Mouse (Mus musculus) kidney, adult 2 months (tissue): ENCODE results near the gene Tmbim1. TPM values are rescaled to one million over a fixed set of nuclear protein-coding genes. Genes with fewer than 3 reads are reported as not detected.
A peak's percentile ranks its signal among the peaks of the same experiment; 100 is the strongest.

Experiments used
- DNase-seq: peaks from one replicate; pipeline ENCODE4 v3.0.0; 2021
- H3K27ac ChIP-seq: fragments of 200-500 bp; 2 replicates; pipeline ENCODE4 v1.5.1; 2012; ENCODE audit warnings: low read depth, low read length, control low read depth, inconsistent platforms; ENCODE audit not compliant: insufficient read depth
- H3K27me3 ChIP-seq: fragments of 200-500 bp; replicated peaks from 2 replicates; pipeline ENCODE4 v1.6.1; 2012; ENCODE audit warnings: mild to moderate bottlenecking, moderate library complexity, low read length, inconsistent platforms; ENCODE audit not compliant: control insufficient read depth, insufficient read depth
- H3K36me3 ChIP-seq: fragments of 200-500 bp; 2 replicates; pipeline ENCODE4 v1.6.1; 2012; ENCODE audit warnings: mild to moderate bottlenecking, moderate library complexity, low read length, inconsistent platforms; ENCODE audit not compliant: control insufficient read depth, insufficient read depth
- H3K4me1 ChIP-seq: fragments of 200-500 bp; 2 replicates; pipeline ENCODE4 v1.6.1; 2011; ENCODE audit warnings: low read length; ENCODE audit not compliant: control insufficient read depth, insufficient read depth
- H3K4me3 ChIP-seq: fragments of 200-500 bp; 2 replicates; pipeline ENCODE4 v1.5.1; 2011; ENCODE audit warnings: mild to moderate bottlenecking, low read depth, low read length, control low read depth; ENCODE audit not compliant: insufficient read depth
- CTCF ChIP-seq: fragments of 200-500 bp; conservative IDR thresholded peaks from 2 replicates; pipeline ENCODE4 v1.5.1; 2011; ENCODE audit warnings: low read depth, mild to moderate bottlenecking, control low read depth, low read length, moderate library complexity, mixed read lengths; ENCODE audit not compliant: insufficient read depth, insufficient read length
- POLR2A ChIP-seq: fragments of 200-500 bp; IDR thresholded peaks from one replicate; pipeline ENCODE4 v1.6.1; 2011; ENCODE audit warnings: low read depth, low read length, control low read depth
- WGBS: fragments of 180-500 bp; shearing (Covaris S2); methylation state at CpG from one replicate; pipeline ENCODE4 v1.1.7; 2018; 5-methylcytosine and 5-hydroxymethylcytosine counted together
- polyA plus RNA-seq: library from polyadenylated mRNA; depleted of rRNA; stranded (reverse); fragments of >200 nt; gene quantifications from 2 replicates; pipeline ENCODE4 v1.2.3, GENCODE M21; 2012

Tmbim1 gene
- polyA plus RNA-seq, 1 experiment, result 74.1 TPM

DNA sequence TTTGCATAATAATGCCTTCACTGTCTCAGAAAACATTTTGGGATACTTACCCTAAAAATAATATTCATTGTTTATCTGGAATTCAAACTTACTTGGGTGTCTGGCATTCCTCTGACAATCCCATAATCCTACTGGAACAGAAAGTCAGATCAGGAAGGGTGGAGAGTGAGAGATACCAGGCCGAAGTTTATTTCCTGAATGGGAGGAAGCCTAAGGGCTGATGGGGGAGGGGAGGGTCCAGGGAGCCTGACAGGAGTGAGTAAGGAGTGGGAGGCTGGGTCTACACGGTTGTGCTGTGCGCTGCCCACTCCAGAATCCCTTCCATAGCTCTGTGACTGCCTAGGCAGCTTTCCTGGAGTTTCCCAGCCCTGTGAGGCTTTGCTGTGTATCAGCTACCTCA is 4.3 kb upstream of the Tmbim1 start:
- Histone ChIP-seq H3K4me3 (no peak overlapping the region), H3K36me3 (no peaks in the 10 kb centered on the region), H3K27ac (peak overlapping the region; percentile 65), H3K4me1 (no peaks in the 10 kb centered on the region), H3K27me3 (no peaks in the 10 kb centered on the region)
- no peak for DNase-seq
- 33% methylated on average over 3 of the region's 3 CpGs for WGBS
- no peak for TF ChIP-seq CTCF
- no peak for TF ChIP-seq POLR2A

DNA sequence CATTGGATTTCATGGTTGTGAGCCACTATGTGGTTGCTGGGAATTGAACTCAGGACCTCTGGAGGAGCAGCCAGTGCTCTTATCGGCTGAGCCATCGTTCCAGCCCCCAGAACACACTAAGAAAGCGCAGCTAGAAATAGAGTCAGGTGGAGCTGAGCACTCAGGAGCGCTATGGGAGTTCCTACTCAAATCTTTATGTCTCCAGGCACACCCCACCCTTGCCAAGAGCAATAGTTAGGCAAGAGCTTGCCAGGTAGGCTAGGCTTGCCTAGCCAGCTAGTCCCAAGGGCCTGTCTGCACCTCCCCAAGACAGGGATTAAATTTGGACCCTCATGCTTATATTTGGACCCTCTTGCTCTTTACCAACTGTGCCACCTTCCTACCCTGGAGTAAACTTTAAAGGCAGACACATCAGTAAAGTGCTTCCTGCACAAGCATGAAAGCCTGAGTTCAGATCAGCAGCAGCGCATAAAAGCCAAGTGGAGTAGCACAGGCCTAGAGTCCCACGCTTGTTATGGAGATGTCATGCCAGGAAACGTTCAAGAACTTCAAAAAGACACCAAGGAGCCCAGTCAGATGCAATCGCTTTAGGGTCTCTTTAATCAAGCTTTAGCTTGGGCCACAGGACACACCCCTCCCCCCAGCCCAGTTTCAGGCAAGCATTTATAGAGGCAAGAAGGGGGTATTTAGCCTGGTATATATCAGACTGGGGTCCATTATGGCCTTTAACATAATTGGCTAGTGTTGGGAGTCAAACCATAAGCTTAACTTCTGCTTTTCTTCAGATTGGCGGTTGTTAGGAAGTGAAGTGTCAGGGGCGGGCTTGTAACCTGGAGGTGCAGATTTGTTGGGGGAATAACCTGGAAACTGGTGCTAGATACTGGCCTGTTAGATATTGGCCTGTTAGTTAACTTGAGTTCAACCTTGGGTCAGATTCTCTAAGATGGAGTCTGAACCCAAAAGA is 2.9 kb upstream of the Tmbim1 start:
- Histone ChIP-seq H3K27me3 (no peaks in the 10 kb centered on the region), H3K4me3 (no peak overlapping the region), H3K36me3 (no peaks in the 10 kb centered on the region), H3K27ac (no peak overlapping the region), H3K4me1 (peaks cover 3% of the 10 kb centered on the region; the same call in 1 of the 2 replicates)
- TF ChIP-seq CTCF (no peak), POLR2A (no peak)
- no peak for DNase-seq
- WGBS, result 87% methylated on average over 10 of the region's 10 CpGs

- H3K4me1 ChIP-seq, result peaks cover 6% of the 10 kb centered on the region; the same call in 1 of the 2 replicates
- H3K27me3 ChIP-seq, result no peaks in the 10 kb centered on the region
- H3K4me3 ChIP-seq, result no peak overlapping the region
- TF ChIP-seq CTCF, result no peak
- no peak for TF ChIP-seq POLR2A
- no peak overlapping the region for H3K27ac ChIP-seq
- no peaks in the 10 kb centered on the region for H3K36me3 ChIP-seq
- WGBS, result 80% methylated on average over 1 of the region's 1 CpGs
- peak; percentile 33 for DNase-seq
Measured at GRCm38 (mm10) chr1:74307146-74307545, 1.7 kb upstream of the Tmbim1 start.

- DNase-seq, result no peak
- Histone ChIP-seq H3K27me3 (no peaks in the 10 kb centered on the region), H3K4me1 (peaks cover 10% of the 10 kb centered on the region), H3K4me3 (no peak overlapping the region), H3K27ac (no peak overlapping the region), H3K36me3 (no peaks in the 10 kb centered on the region)
- TF ChIP-seq POLR2A (no peak), CTCF (no peak)
- WGBS, result 74% methylated on average over 4 of the region's 4 CpGs
Measured at GRCm38 (mm10) chr1:74304946-74305345, 476 bp downstream of the Tmbim1 start.

GRCm38 (mm10) chr1:74304339-74304790 is 1.1 kb downstream of the Tmbim1 start:
- Histone ChIP-seq H3K27me3 (no peaks in the 10 kb centered on the region), H3K27ac (peak overlapping the region; percentile 98), H3K36me3 (no peaks in the 10 kb centered on the region), H3K4me3 (peak overlapping the region; percentile 98), H3K4me1 (peaks cover 10% of the 10 kb centered on the region)
- no peak for DNase-seq
- 7% methylated on average over 12 of the region's 12 CpGs for WGBS
- TF ChIP-seq CTCF, result no peak
- TF ChIP-seq POLR2A, result no peak

GRCm38 (mm10) chr1:74303509-74304338 is 1.7 kb downstream of the Tmbim1 start:
- Histone ChIP-seq H3K27me3 (no peaks in the 10 kb centered on the region), H3K27ac (peak overlapping the region; percentile 98), H3K36me3 (no peaks in the 10 kb centered on the region), H3K4me1 (peaks cover 10% of the 10 kb centered on the region), H3K4me3 (peak overlapping the region; percentile 98)
- TF ChIP-seq CTCF, result no peak
- TF ChIP-seq POLR2A, result peak; percentile 53
- WGBS, result under 1% methylated on average over 56 of the region's 56 CpGs
- peak; percentile 87 for DNase-seq

DNA sequence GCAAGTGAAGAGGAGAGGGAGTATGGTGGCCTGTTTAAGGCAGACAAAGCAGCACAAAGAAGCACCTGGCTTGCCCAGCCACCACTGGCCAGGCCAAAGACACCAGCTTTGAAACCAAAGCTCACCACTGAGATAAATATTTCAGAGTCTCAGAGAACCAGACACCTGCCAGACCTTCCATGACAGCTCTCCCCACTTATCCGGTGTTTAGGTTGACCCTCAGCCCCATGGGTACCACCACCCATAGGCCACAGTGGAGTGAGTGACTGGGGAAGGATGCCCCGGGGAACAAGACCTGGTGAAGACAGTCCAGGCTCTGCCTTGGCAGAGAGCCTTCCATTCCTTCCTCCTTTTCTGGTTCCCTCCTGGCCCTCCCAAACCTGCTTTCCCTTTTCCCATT is 2.6 kb downstream of the Tmbim1 start:
- H3K4me1 ChIP-seq, result peaks cover 17% of the 10 kb centered on the region
- no peaks in the 10 kb centered on the region for H3K36me3 ChIP-seq
- no peak for TF ChIP-seq POLR2A
- no peak for TF ChIP-seq CTCF
- DNase-seq, result no peak
- 66% methylated on average over 2 of the region's 2 CpGs for WGBS
- 0 out of 2 replicates have a peak overlapping the region, but pooled peaks have one; percentile 33 for H3K27ac ChIP-seq
- H3K4me3 ChIP-seq, result peak overlapping the region; percentile 98; the same call in 1 of the 2 replicates
- H3K27me3 ChIP-seq, result no peaks in the 10 kb centered on the region
